Mouse (Mus musculus) MEL (cell line): ENCODE data around the gene Gm4353.

Experiments
- CTCF ChIP-seq, 3 experiments: IDR thresholded peaks in 2 of 3; conservative IDR thresholded peaks in 1 of 3; 2 replicates each; pipeline ENCODE4 v1.5.1; 2011 to 2012; ENCODE audit warnings: low read length in 3 of 3, low read depth in 2 of 3, mild to moderate bottlenecking in 2 of 3, improper control_type of control experiment in 1 of 3, inconsistent platforms in 1 of 3, mixed read lengths in 1 of 3, moderate library complexity in 1 of 3; ENCODE audit not compliant: control insufficient read depth in 1 of 3, insufficient read depth in 1 of 3, poor library complexity in 1 of 3, severe bottlenecking in 1 of 3
- NELFE ChIP-seq: IDR thresholded peaks from 2 replicates; pipeline ENCODE4 v1.6.1; 2011; ENCODE audit warnings: low read depth, low read length, improper control_type of control experiment
- POLR2A ChIP-seq, 2 experiments: IDR thresholded peaks; 2 replicates each; pipeline ENCODE4 v1.6.1; 2011 to 2012; ENCODE audit warnings: low read length in 2 of 2, mild to moderate bottlenecking in 2 of 2, control low read depth in 1 of 2, improper control_type of control experiment in 1 of 2, low read depth in 1 of 2, moderate library complexity in 1 of 2; ENCODE audit not compliant: control insufficient read depth in 1 of 2, insufficient read depth in 1 of 2, poor library complexity in 1 of 2
- POLR2AphosphoS5 ChIP-seq: IDR thresholded peaks from 2 replicates; pipeline ENCODE4 v1.6.1; 2012; ENCODE audit warnings: low read depth, borderline replicate concordance, mild to moderate bottlenecking, inconsistent platforms, low read length, moderate library complexity, mixed read lengths
- RAD21 ChIP-seq: IDR thresholded peaks from 2 replicates; pipeline ENCODE4 v1.6.1; 2011; ENCODE audit warnings: mild to moderate bottlenecking, low read depth, low read length, improper control_type of control experiment

DNA sequence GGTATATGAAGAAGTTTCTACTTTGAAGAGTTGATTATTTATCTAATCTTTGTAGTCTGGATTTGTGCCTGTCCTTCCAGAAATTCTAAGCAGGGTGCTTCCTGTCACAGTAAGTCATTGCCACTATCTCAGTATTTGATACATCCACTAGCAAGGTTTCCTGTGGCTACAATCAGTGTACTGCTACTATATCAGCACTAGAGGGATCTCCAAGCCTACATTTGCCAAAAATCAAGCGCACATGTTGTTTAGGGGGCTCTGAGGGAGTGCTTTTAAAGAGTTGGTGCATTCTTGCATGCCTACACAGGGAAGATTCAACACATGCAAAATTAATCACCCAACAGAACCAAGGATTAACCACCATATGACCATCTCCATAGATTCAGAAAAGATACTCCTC is 23.7 kb downstream of the Gm4353 start:
- TF ChIP-seq POLR2AphosphoS5 (no peak), RAD21 (peak; percentile 14), CTCF (IDR thresholded peaks at IDR 0.05 in 2 of 3, conservative IDR thresholded peaks at IDR 0.05 in 1 of 3; ENCODE audit: control insufficient read depth in 1 of 3, insufficient read depth in 1 of 3, low read depth in 2 of 3, low read length in 3 of 3, poor library complexity in 1 of 3, severe bottlenecking in 1 of 3) (peak in 1 of 3 experiments; percentile 13; a peak in 1 of 6 replicates), NELFE (no peak), POLR2A (IDR thresholded peaks at IDR 0.05; ENCODE audit: control insufficient read depth in 1 of 2, insufficient read depth in 1 of 2, low read depth in 1 of 2, low read length in 2 of 2, poor library complexity in 1 of 2) (no peak)
